Mouse (Mus musculus) heart, postnatal 0 days (tissue): ENCODE results near the gene Agxt2. TPM values are rescaled to one million over a fixed set of nuclear protein-coding genes. Genes with fewer than 3 reads are reported as not detected.

Experiments
- ATAC-seq: fragments of 200-750 bp; cut with Nextera tagmentation; 2 replicates; pipeline ENCODE4 v1.8.0; 2017; ENCODE audit warnings: low read depth, moderate number of reproducible peaks, moderate library complexity; ENCODE audit not compliant: insufficient read depth
- DNase-seq: peaks from one replicate; pipeline ENCODE4 v3.0.0-alpha.2; 2016; ENCODE audit warnings: low spot score
- H3K27ac ChIP-seq: fragments of 300-500 bp; sonication (generic); 2 replicates; pipeline ENCODE4 v1.5.1; 2014; ENCODE audit warnings: low read depth, mild to moderate bottlenecking
- H3K27me3 ChIP-seq: fragments of 300-500 bp; sonication (generic); 2 replicates; pipeline ENCODE4 v1.6.1; 2014; ENCODE audit warnings: low read length, mixed read lengths; ENCODE audit not compliant: control insufficient read depth, insufficient read depth
- H3K36me3 ChIP-seq: fragments of 300-500 bp; sonication (generic); replicated peaks from 2 replicates; pipeline ENCODE4 v1.6.1; 2014; ENCODE audit warnings: low read length, mixed read lengths; ENCODE audit not compliant: control insufficient read depth, insufficient read depth
- H3K4me1 ChIP-seq: fragments of 300-500 bp; sonication (generic); 2 replicates; pipeline ENCODE4 v1.6.1; 2014; ENCODE audit warnings: antibody characterized with exemption; ENCODE audit not compliant: control insufficient read depth, insufficient read depth
- H3K4me2 ChIP-seq: fragments of 300-500 bp; sonication (generic); 2 replicates; pipeline ENCODE4 v1.6.1; 2014; ENCODE audit warnings: low read depth, mild to moderate bottlenecking, low read length, moderate library complexity
- H3K4me3 ChIP-seq: fragments of 300-500 bp; sonication (generic); 2 replicates; pipeline ENCODE4 v1.5.1; 2014; ENCODE audit warnings: low read depth, low read length
- H3K9ac ChIP-seq: fragments of 300-500 bp; sonication (generic); replicated peaks from 2 replicates; pipeline ENCODE4 v1.6.1; 2014; ENCODE audit warnings: low read depth, low read length, mixed read lengths
- H3K9me3 ChIP-seq: fragments of 300-500 bp; sonication (generic); replicated peaks from 2 replicates; pipeline ENCODE4 v1.6.1; 2016; ENCODE audit warnings: low read length; ENCODE audit not compliant: control insufficient read depth
- CTCF ChIP-seq: IDR thresholded peaks from 2 replicates; pipeline ENCODE4 v1.5.1; 2016; ENCODE audit warnings: antibody characterized with exemption, control low read depth, low read depth
- EP300 ChIP-seq: IDR thresholded peaks from 2 replicates; pipeline ENCODE4 v1.6.1; 2016; ENCODE audit warnings: antibody characterized with exemption, low read depth
- WGBS: fragments of 180-500 bp; shearing (Covaris S2); extraction: QIAGEN DNeasy Blood & Tissue Kit; methylation state at CpG from one replicate; pipeline ENCODE4 v1.1.7; 2014; 5-methylcytosine and 5-hydroxymethylcytosine counted together
- polyA plus RNA-seq: library from polyadenylated mRNA; unstranded; fragments of >200 nt; fragmentation: Nextera tagmentation; extraction: Ambion mirVana; gene quantifications from 2 replicates; pipeline ENCODE4 v1.2.1, GENCODE M21; 2015
- total RNA-seq: library from RNA; depleted of rRNA; stranded (reverse); fragments of >200 nt; gene quantifications from 2 replicates; pipeline ENCODE4 v1.2.3, GENCODE M21; 2014; ENCODE audit warnings: low replicate concordance

Agxt2 gene
- total and polyA plus RNA-seq, 2 experiments from 2014 or later = not detected

GRCm38 (mm10) chr15:10413656-10414055 is 55.3 kb downstream of the Agxt2 start:
- no peak overlapping the region for H3K27ac ChIP-seq
- H3K27me3 ChIP-seq = no peaks in the 10 kb centered on the region
- H3K36me3 ChIP-seq = no peaks in the 10 kb centered on the region
- TF ChIP-seq CTCF = no peak
- no peak for TF ChIP-seq EP300
- H3K9ac ChIP-seq = no peak overlapping the region
- no peak overlapping the region for H3K4me2 ChIP-seq
- H3K9me3 ChIP-seq = no peaks in the 10 kb centered on the region
- DNase-seq = no peak
- no peak for ATAC-seq
- no peak overlapping the region for H3K4me3 ChIP-seq
- 80% methylated on average over 6 of the region's 6 CpGs for WGBS
- H3K4me1 ChIP-seq = no peaks in the 10 kb centered on the region

- 33% methylated on average over 7 of the region's 7 CpGs for WGBS
- no peak for ATAC-seq
Observed at GRCm38 (mm10) chr15:10421138-10421784, 62.9 kb downstream of the Agxt2 start.

GRCm38 (mm10) chr15:10421785-10422144 is 63.4 kb downstream of the Agxt2 start:
- Histone ChIP-seq H3K27me3 (no peaks in the 10 kb centered on the region), H3K36me3 (no peaks in the 10 kb centered on the region), H3K9ac (no peak overlapping the region), H3K27ac (no peak overlapping the region), H3K4me1 (0 out of 2 replicates have a peak, but pooled peaks cover 4% of the 10 kb centered on the region), H3K9me3 (no peaks in the 10 kb centered on the region), H3K4me3 (no peak overlapping the region), H3K4me2 (no peak overlapping the region)
- 76% methylated on average over 1 of the region's 1 CpGs for WGBS
- ATAC-seq = no peak
- DNase-seq = no peak
- no peak for TF ChIP-seq EP300
- TF ChIP-seq CTCF = no peak

More at GRCm38 (mm10) chr15:10421138-10421784, 62.9 kb downstream of the Agxt2 start:
- no peak for DNase-seq
- Histone ChIP-seq H3K36me3 (no peaks in the 10 kb centered on the region), H3K4me2 (no peak overlapping the region), H3K9me3 (no peaks in the 10 kb centered on the region), H3K27me3 (no peaks in the 10 kb centered on the region), H3K9ac (no peak overlapping the region), H3K4me1 (0 out of 2 replicates have a peak, but pooled peaks cover 4% of the 10 kb centered on the region), H3K4me3 (no peak overlapping the region), H3K27ac (no peak overlapping the region)
- TF ChIP-seq EP300 (no peak), CTCF (no peak)

GRCm38 (mm10) chr15:10426124-10426523 is 67.8 kb downstream of the Agxt2 start:
- Histone ChIP-seq H3K4me2 (no peak overlapping the region), H3K27me3 (no peaks in the 10 kb centered on the region), H3K9me3 (no peaks in the 10 kb centered on the region), H3K9ac (no peak overlapping the region), H3K4me1 (no peaks in the 10 kb centered on the region), H3K36me3 (no peaks in the 10 kb centered on the region), H3K27ac (no peak overlapping the region), H3K4me3 (no peak overlapping the region)
- ATAC-seq (no peak), DNase-seq (no peak)
- WGBS = 77% methylated on average over 6 of the region's 6 CpGs
- TF ChIP-seq EP300 = no peak
- TF ChIP-seq CTCF = no peak

GRCm38 (mm10) chr15:10426545-10427266 is 68.4 kb downstream of the Agxt2 start:
- Histone ChIP-seq H3K4me1 (no peaks in the 10 kb centered on the region), H3K4me2 (no peak overlapping the region), H3K9ac (no peak overlapping the region), H3K36me3 (no peaks in the 10 kb centered on the region), H3K27ac (no peak overlapping the region), H3K9me3 (no peaks in the 10 kb centered on the region), H3K27me3 (no peaks in the 10 kb centered on the region), H3K4me3 (no peak overlapping the region)
- WGBS = 85% methylated on average over 13 of the region's 13 CpGs
- ATAC-seq (no peak), DNase-seq (no peak)
- no peak for TF ChIP-seq EP300
- no peak for TF ChIP-seq CTCF
